ENCODE assay signal across 8 mouse cellular contexts in genomic region chr4:53844835-53845619, GRCm38 (mm10). TPM values are rescaled to one million over a fixed set of nuclear protein-coding genes. Genes with fewer than 3 reads are reported as not detected.
A peak's percentile ranks its signal among the peaks of the same experiment; 100 is the strongest.
DNase-seq lines count a peak whose midpoint lies in the region; ATAC-seq and TF ChIP-seq lines count a peak whose summit lies in the region.
"Had no signal": no experiment of that assay in that cellular context is flagged by ENCODE, and none has a peak within 500 bp of the region (broad histone marks: within the 10 kb centered on the region; RNA-seq: fewer than 3 reads in every experiment).

No protein-coding gene starts in this region.

- H3K4me1 ChIP-seq in G1E (ENCODE audit: insufficient read depth, low read depth, low read length): peaks cover 10% of the 10 kb centered on the region
- H3K4me1 ChIP-seq: lung, embryonic 15.5 days had no signal

- no peaks in the 10 kb centered on the region for H3K9me3 ChIP-seq in G1E (replicated peaks)
- H3K9me3 ChIP-seq: lung, embryonic 15.5 days had no signal

- DNase-seq in left cerebral cortex, postnatal 14 days (ENCODE audit: low spot score in 2 of 2): peak; percentile 46 to 63
- no peak for DNase-seq in left cerebral cortex, adult 8-10 months (ENCODE audit: low spot score in 2 of 2)
- peak; percentile 34 for DNase-seq in G1E (ENCODE audit: low spot score)
- DNase-seq in adrenal gland, postnatal 25 days: peak; percentile 10
- peak; percentile 35 for DNase-seq in heart, adult 8-10 months (ENCODE audit: low spot score)
- DNase-seq in lung, postnatal 10 days: peak; percentile 53
- peak; percentile 12 for DNase-seq in thymus, postnatal 25 days

- H3K27me3 ChIP-seq in G1E (ENCODE audit: insufficient read depth, low read length): no peaks in the 10 kb centered on the region
- H3K27me3 ChIP-seq: lung, embryonic 15.5 days had no signal

- peaks cover 22% of the 10 kb centered on the region for H3K36me3 ChIP-seq in G1E (replicated peaks)
- H3K36me3 ChIP-seq: lung, embryonic 15.5 days had no signal

- ATAC-seq in G1E (ENCODE audit: extremely low read depth, insufficient number of reproducible peaks, low FRiP score, poor library complexity, severe bottlenecking): peak; percentile 83; the same call in 1 of the 2 replicates

- TF ChIP-seq CTCF in G1E (IDR thresholded peaks at IDR 0.05; ENCODE audit: low read depth, low read length): 0 out of 2 replicates have a peak, but pooled peaks have one; percentile 8

- H3K4me3 ChIP-seq in G1E (ENCODE audit: low read depth, low read length): no peak overlapping the region
- H3K4me3 ChIP-seq: lung, embryonic 15.5 days had no signal

- intact Hi-C loops in left cerebral cortex, postnatal 14 days (cut with DNase I): loop anchor here (2.0 kb wide), 1 partner anchor 106 kb away; no protein-coding TSS in a partner anchor

RNA-seq across cellular contexts. Expression of gene Tmem38b, which starts 19.2 kb away (rescaled TPM):
- 10 to 100 TPM; 10.2 to 16.8 TPM for total RNA-seq in left cerebral cortex, postnatal 14 days (2021)
- 10 to 100 TPM; 13.1 to 14.7 (median 14.4) TPM for total RNA-seq in left cerebral cortex, adult 8-10 months (2022)
- total RNA-seq in G1E (2014; fragmentation: Nextera tagmentation): 17.3 and 21.3 TPM in 2 replicates
- 5.6 and 7.0 TPM in 2 replicates for total RNA-seq in G1E (2017)
- 13.3 and 15.8 TPM in 2 replicates for polyA plus RNA-seq in G1E (2012)
- total RNA-seq in adrenal gland, postnatal 25 days (2021): 23.2 and 30.8 TPM in 2 replicates
- total RNA-seq in heart, adult 8-10 months (2022): 10 to 100 TPM; 21.7 to 30.6 (median 27.4) TPM

Comparison
In these comparisons a context has a peak if more than half of its experiments do, and no peak if none do; other contexts are left out.
1. DNase-seq: peak in left cerebral cortex, postnatal 14 days (2 of 2), G1E (single experiment), adrenal gland, postnatal 25 days (single experiment), heart, adult 8-10 months (single experiment), lung, postnatal 10 days (single experiment) and thymus, postnatal 25 days (single experiment); none in left cerebral cortex, adult 8-10 months (0 of 2).